Mouse (Mus musculus) left cerebral cortex, adult 8-10 months (tissue): Measurements from ENCODE around the gene AL731706.1. TPM values are rescaled to one million over a fixed set of nuclear protein-coding genes. Genes with fewer than 3 reads are reported as not detected.

ENCODE experiments used
- DNase-seq, 2 experiments: peaks; one replicate each; pipeline ENCODE4 v3.0.0; 2022; ENCODE audit warnings: low spot score in 2 of 2
- total RNA-seq, 4 experiments: library from RNA; stranded (reverse); gene quantifications; 2 replicates each; pipeline ENCODE4 v1.2.4; 2022

The AL731706.1 gene
- total RNA-seq, 4 experiments from 2014 or later: 9.1 to 23.4 (median 17.7) TPM

DNA sequence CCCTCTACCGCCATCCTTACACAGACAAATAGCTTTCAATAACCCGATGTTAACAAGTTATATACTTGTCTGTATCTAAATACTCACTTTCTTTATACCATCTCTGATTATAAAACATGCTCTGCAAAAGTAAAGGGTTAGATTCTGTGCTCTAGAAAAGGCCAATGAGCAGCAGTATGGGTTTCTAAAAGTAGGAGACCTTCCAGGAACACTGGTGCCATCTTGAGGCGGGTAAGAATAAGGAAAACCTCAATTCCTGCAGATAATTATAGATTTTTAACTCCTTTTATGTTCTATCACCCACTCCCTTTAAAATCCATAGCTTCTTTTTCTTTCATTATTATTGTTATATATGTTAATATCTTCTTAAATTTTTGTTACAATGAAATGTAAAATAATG is 55.3 kb downstream of the AL731706.1 start:
- no peak for DNase-seq

DNA sequence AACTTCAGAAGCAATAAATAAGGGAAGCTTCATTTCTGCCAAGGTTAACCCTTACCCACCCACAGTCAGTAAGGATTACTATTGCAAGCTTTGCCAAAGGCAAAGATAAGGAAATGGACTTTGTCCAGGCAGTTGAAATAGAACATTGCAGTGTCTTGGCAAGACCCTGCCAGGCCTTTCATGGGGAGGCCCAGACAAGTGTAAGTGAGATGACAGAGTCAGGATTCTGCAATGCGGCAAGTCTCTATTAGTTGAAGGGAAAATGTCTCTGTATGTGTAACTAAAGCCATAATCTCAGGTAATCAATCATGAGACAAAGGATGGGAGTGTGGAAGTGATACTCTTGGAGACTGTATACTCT is 56.5 kb downstream of the AL731706.1 start:
- DNase-seq: no peak

DNA sequence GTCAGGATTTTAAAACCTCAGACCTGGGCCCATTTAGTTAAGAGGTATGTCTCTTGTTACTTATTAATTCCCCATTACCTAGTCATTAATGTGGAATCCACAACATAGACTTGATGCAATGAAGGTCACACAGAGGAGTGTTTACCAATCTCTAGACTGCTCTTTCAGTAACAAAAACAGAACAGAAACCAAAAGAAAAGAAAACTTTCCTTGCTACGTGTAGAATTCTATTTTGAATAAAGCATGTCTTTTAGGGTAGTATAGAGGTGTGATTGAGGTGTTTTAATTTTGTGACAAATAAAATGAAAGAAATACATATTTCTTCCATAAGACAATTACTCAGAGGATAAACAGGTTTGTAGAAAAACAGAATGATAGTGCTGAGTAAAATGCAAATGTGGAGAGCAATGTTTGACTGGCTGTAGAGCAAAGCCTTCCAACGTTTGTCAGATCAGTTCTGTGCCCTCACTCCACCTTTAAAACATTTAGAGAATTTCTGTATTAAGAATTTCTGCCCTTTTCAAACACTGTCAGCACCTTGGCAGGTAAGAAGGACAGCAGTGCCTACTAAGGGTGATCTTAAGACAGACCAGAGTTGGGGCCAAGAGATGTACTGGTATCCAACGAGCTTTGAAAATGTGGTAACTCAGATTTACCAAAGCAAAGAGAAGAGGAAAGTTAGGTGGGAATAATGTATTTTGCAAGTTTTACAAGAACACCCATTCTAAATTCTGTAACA is 57.0 kb downstream of the AL731706.1 start:
- DNase-seq: no peak

DNA sequence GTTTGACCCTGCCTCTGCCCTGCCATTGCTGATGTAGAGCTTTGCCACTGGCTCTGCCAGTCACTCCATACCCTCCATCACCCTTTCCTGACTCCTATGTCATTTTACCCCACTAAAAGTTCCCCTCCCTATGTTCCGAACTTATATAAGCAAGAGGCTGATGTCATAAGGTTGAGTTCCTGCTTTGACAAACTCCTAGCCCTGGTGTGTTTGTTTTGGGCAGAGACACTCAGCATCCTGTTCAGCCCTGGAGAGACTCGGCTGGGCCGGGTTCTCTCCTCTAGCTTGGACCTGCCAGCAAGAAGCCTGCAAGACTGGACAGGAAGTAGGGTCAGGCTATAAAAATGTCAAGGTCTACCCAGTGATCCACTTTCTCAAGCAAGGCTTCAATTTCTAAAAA is 58.3 kb downstream of the AL731706.1 start:
- DNase-seq: no peak

Other genes starting within 250 kb of the AL731706.1 start
- gene Snap25, start 177.9 kb downstream of the AL731706.1 start, total RNA-seq: 1,000 to 10,000 TPM; 2,805 to 3,008 (median 2,879) TPM
- 10 to 100 TPM in 3 of 4 experiments, 1 to 10 TPM in 1; 9.4 to 26.2 (median 17.1) TPM for gene AL731706.2, start 5.7 kb downstream of the AL731706.1 start, total RNA-seq
- 1 to 10 TPM; 6.6 to 7.2 (median 6.7) TPM for gene Slx4ip, start 171 bp downstream of the AL731706.1 start, total RNA-seq
- 10 to 100 TPM; 23.2 to 39.3 (median 28.1) TPM for gene Mkks, start within 50 bp of the AL731706.1 start, total RNA-seq
- gene Jag1, start 225.3 kb upstream of the AL731706.1 start, total RNA-seq: 1 to 10 TPM; 7.1 to 8.0 (median 7.5) TPM